Mouse (Mus musculus) thymus, adult 2 months (tissue): ENCODE results near the gene Tcp10c.
"Not testable (repeated sequence)": the region's sequence is repeated elsewhere in the genome, so short reads cannot be mapped to it uniquely, and the experiment has no call there.

ENCODE experiments used
- CTCF ChIP-seq: fragments of 200-500 bp; IDR thresholded peaks from 2 replicates; pipeline ENCODE4 v1.5.1; 2012; ENCODE audit warnings: mild to moderate bottlenecking, control low read depth, low read length, moderate library complexity, borderline replicate concordance; ENCODE audit not compliant: control insufficient read depth, poor library complexity, insufficient read depth; ENCODE audit errors: extremely low read depth
- POLR2A ChIP-seq: fragments of 200-500 bp; IDR thresholded peaks from 2 replicates; pipeline ENCODE4 v1.6.1; 2012; ENCODE audit warnings: mild to moderate bottlenecking, low read length, control low read depth, moderate library complexity; ENCODE audit not compliant: control insufficient read depth, poor library complexity, insufficient read depth; ENCODE audit errors: extremely low read depth

DNA sequence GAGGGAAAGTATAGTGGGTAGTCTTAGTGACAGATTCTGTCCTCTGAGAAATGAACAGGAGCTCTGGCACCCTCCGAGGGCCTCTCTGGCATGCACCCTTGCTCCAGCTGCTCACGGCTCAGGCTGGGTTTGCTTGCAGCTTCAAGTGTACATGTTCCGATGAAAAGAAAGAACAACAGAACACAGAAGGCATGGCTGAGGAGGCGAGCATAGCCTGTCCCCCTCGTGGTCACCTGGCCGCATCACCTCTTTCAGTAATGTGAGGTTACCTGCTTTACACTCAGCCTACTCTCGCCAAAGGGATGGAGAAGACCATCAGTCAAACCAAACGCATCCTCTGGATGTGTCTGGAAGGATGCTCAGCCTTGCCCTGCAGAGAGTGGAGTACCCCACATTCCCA, 21.9 kb upstream of the Tcp10c start:
- not testable (repeated sequence) for TF ChIP-seq CTCF, POLR2A
